In the genomic region with DNA sequence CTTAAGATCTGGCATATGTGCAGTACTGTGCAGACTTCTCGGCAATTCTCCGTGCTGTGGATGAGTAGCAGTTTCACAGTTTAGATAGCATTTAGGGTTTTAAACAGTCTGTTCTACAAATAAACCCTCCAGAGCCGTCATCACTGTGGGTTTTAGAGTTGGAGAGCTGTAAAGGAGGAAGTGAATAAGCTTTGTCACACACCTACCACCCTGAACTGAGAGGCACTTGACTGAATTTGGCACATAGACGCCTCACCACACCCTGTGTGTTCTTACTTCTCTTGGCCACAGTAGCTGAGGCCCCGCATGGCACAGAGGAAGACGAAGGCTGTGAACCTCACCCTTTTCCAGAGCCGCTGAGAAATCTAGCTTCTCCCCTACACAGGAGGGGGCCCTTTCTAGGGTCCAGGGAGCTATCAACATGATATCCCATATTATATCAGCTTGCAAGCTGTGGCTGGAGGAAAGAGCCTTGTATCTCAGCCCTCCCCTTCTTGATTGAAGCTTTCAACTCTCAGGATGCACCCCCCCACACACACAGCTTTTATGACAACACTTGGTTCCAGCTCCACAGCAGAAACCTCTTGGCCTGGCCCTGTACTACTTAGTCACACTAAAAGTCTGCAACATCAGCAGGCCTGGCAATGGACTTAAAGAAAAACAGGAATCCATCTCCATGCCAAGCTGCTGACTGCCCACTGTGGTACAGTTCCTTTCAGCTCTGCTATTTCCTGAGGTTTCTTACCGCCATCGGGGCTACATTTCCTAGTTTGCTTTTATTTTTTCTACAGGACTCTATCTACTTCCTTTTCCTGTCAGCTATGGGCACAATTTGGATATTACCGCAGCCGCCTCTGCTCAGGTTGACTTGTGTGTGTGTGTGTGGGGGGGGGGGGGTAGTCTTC, we compare ENCODE assay signal across 9 mouse cellular contexts. TPM values are rescaled to one million over a fixed set of nuclear protein-coding genes. Genes with fewer than 3 reads are reported as not detected.
A peak's percentile ranks its signal among the peaks of the same experiment; 100 is the strongest.
DNase-seq lines count a peak whose midpoint lies in the region; ATAC-seq and TF ChIP-seq lines count a peak whose summit lies in the region.
"Had no signal": no experiment of that assay in that cellular context is flagged by ENCODE, and none has a peak within 500 bp of the region (broad histone marks: within the 10 kb centered on the region; RNA-seq: fewer than 3 reads in every experiment).

No protein-coding gene starts in this region.

- WGBS in kidney, embryonic 16.5 days: 74% methylated on average over 11 of the region's 11 CpGs
- WGBS in lung, postnatal 0 days: 48% methylated on average over 11 of the region's 11 CpGs
- WGBS in hindbrain, embryonic 16.5 days: 80% methylated on average over 11 of the region's 11 CpGs
- 90% methylated on average over 11 of the region's 11 CpGs for WGBS in forebrain, embryonic 12.5 days

- no peaks in the 10 kb centered on the region for H3K4me1 ChIP-seq in kidney, embryonic 16.5 days (ENCODE audit: insufficient read depth, low read length)
- H3K4me1 ChIP-seq in bone marrow macrophage, adult 2 months (ENCODE audit: control insufficient read depth, insufficient read depth, low read length): peaks cover 21% of the 10 kb centered on the region
- no peaks in the 10 kb centered on the region for H3K4me1 ChIP-seq in lung, postnatal 0 days (ENCODE audit: insufficient read depth, low read depth, low read length)
- H3K4me1 ChIP-seq in hindbrain, embryonic 16.5 days (ENCODE audit: control insufficient read depth, insufficient read depth, low read depth, low read length): no peaks in the 10 kb centered on the region
- no peaks in the 10 kb centered on the region for H3K4me1 ChIP-seq in forebrain, embryonic 12.5 days
- H3K4me1 ChIP-seq: neural tube, embryonic 12.5 days had no signal

- TF ChIP-seq EP300 in lung, postnatal 0 days (IDR thresholded peaks at IDR 0.05): peak; percentile 13; the same call in 1 of the 2 replicates

- no peak for TF ChIP-seq POLR2A in bone marrow macrophage, adult 2 months (IDR thresholded peaks at IDR 0.05; ENCODE audit: borderline replicate concordance, low read depth, low read length)

- no peak overlapping the region for H3K4me2 ChIP-seq in kidney, embryonic 16.5 days (replicated peaks; ENCODE audit: low read depth, low read length)
- H3K4me2 ChIP-seq in lung, postnatal 0 days (replicated peaks; ENCODE audit: low read depth, low read length): 0 out of 2 replicates have a peak overlapping the region, but pooled peaks have one; percentile 23
- no peak overlapping the region for H3K4me2 ChIP-seq in hindbrain, embryonic 16.5 days (ENCODE audit: low read length)
- H3K4me2 ChIP-seq in forebrain, embryonic 12.5 days: no peak overlapping the region
- H3K4me2 ChIP-seq: neural tube, embryonic 12.5 days had no signal

- H3K9me3 ChIP-seq in kidney, embryonic 16.5 days (ENCODE audit: low read length): no peaks in the 10 kb centered on the region
- H3K9me3 ChIP-seq in lung, postnatal 0 days (ENCODE audit: low read length): no peaks in the 10 kb centered on the region
- H3K9me3 ChIP-seq in hindbrain, embryonic 16.5 days (ENCODE audit: control insufficient read depth, low read length): no peaks in the 10 kb centered on the region
- no peaks in the 10 kb centered on the region for H3K9me3 ChIP-seq in forebrain, embryonic 12.5 days
- H3K9me3 ChIP-seq: neural tube, embryonic 12.5 days had no signal

- ATAC-seq in kidney, embryonic 16.5 days (ENCODE audit: low FRiP score, low TSS enrichment): peak; percentile 35; the same call in 1 of the 2 replicates
- ATAC-seq in lung, postnatal 0 days: peak; percentile 92
- no peak for ATAC-seq in hindbrain, embryonic 16.5 days
- ATAC-seq in forebrain, embryonic 12.5 days (ENCODE audit: low FRiP score): no peak

- intact Hi-C loops in heart, postnatal 10 days (cut with DNase I): no loop called here

- no peak for TF ChIP-seq CTCF in bone marrow macrophage, adult 2 months (IDR thresholded peaks at IDR 0.05; ENCODE audit: low read depth, low read length)
- TF ChIP-seq CTCF in lung, postnatal 0 days (IDR thresholded peaks at IDR 0.05): no peak

- H3K27ac ChIP-seq in kidney, embryonic 16.5 days (ENCODE audit: low read length): peak overlapping the region; percentile 6; the same call in 1 of the 2 replicates
- peak overlapping the region; percentile 80 for H3K27ac ChIP-seq in bone marrow macrophage, adult 2 months (ENCODE audit: insufficient read depth, low read depth, low read length)
- peak overlapping the region; percentile 33 for H3K27ac ChIP-seq in lung, postnatal 0 days (ENCODE audit: low read length)
- H3K27ac ChIP-seq in hindbrain, embryonic 16.5 days (ENCODE audit: low read depth, low read length): no peak overlapping the region
- no peak overlapping the region for H3K27ac ChIP-seq in forebrain, embryonic 12.5 days
- H3K27ac ChIP-seq: neural tube, embryonic 12.5 days had no signal

- H3K4me3 ChIP-seq in kidney, embryonic 16.5 days (ENCODE audit: low read length): no peak overlapping the region
- H3K4me3 ChIP-seq in bone marrow macrophage, adult 2 months (ENCODE audit: insufficient read depth, low read length): peak overlapping the region; percentile 39
- no peak overlapping the region for H3K4me3 ChIP-seq in lung, postnatal 0 days (ENCODE audit: low read depth, low read length)
- H3K4me3 ChIP-seq in hindbrain, embryonic 16.5 days (ENCODE audit: low read length): no peak overlapping the region
- H3K4me3 ChIP-seq in forebrain, embryonic 12.5 days (replicated peaks): no peak overlapping the region
- H3K4me3 ChIP-seq: neural tube, embryonic 12.5 days had no signal

- DNase-seq in kidney, adult 9 months: no peak
- DNase-seq in heart, postnatal 10 days: peak; percentile 41 to 48
- peak; percentile 75 for DNase-seq in lung, postnatal 0 days (ENCODE audit: low spot score)
- DNase-seq in spleen, postnatal 36 days (ENCODE audit: low spot score in 2 of 2): peak; percentile 86

- no peaks in the 10 kb centered on the region for H3K27me3 ChIP-seq in kidney, embryonic 16.5 days (ENCODE audit: insufficient read depth, low read length)
- no peaks in the 10 kb centered on the region for H3K27me3 ChIP-seq in lung, postnatal 0 days (replicated peaks; ENCODE audit: insufficient read depth, low read length)
- H3K27me3 ChIP-seq in hindbrain, embryonic 16.5 days (replicated peaks; ENCODE audit: control insufficient read depth, insufficient read depth, low read length): no peaks in the 10 kb centered on the region
- H3K27me3 ChIP-seq in forebrain, embryonic 12.5 days: no peaks in the 10 kb centered on the region
- H3K27me3 ChIP-seq: neural tube, embryonic 12.5 days had no signal

- no peak overlapping the region for H3K9ac ChIP-seq in kidney, embryonic 16.5 days (replicated peaks; ENCODE audit: low read length)
- H3K9ac ChIP-seq in lung, postnatal 0 days (replicated peaks; ENCODE audit: low read depth): no peak overlapping the region
- H3K9ac ChIP-seq in hindbrain, embryonic 16.5 days (ENCODE audit: low read depth, low read length): no peak overlapping the region
- no peak overlapping the region for H3K9ac ChIP-seq in forebrain, embryonic 12.5 days
- H3K9ac ChIP-seq: neural tube, embryonic 12.5 days had no signal

- H3K36me3 ChIP-seq in kidney, embryonic 16.5 days (ENCODE audit: insufficient read depth, low read length): no peaks in the 10 kb centered on the region
- H3K36me3 ChIP-seq in lung, postnatal 0 days (ENCODE audit: insufficient read depth, low read length): no peaks in the 10 kb centered on the region
- H3K36me3 ChIP-seq in hindbrain, embryonic 16.5 days (ENCODE audit: control insufficient read depth, insufficient read depth, low read length): no peaks in the 10 kb centered on the region
- H3K36me3 ChIP-seq in forebrain, embryonic 12.5 days (replicated peaks): no peaks in the 10 kb centered on the region
- H3K36me3 ChIP-seq: neural tube, embryonic 12.5 days had no signal

RNA-seq across cellular contexts. Expression of a gene that starts 35.9 kb away (rescaled TPM):
- 6.5 and 8.4 TPM in 2 replicates for polyA plus RNA-seq in kidney, embryonic 16.5 days (2015; fragmentation: Nextera tagmentation; extraction: Ambion mirVana)
- polyA plus RNA-seq in bone marrow macrophage, adult 2 months (2012; ENCODE audit: insufficient read depth, insufficient read length, missing spikeins): 119 and 127 TPM in 2 replicates
- total RNA-seq in heart, postnatal 10 days (2021): 10 to 100 TPM; 25.7 to 28.1 TPM
- polyA plus RNA-seq in lung, postnatal 0 days (2015; fragmentation: Nextera tagmentation; extraction: Ambion mirVana): 6.6 and 6.9 TPM in 2 replicates
- polyA plus RNA-seq in hindbrain, embryonic 16.5 days (2015; fragmentation: Nextera tagmentation; extraction: Ambion mirVana): 4.1 and 4.2 TPM in 2 replicates
- 1.8 and 1.9 TPM in 2 replicates for polyA plus RNA-seq in forebrain, embryonic 12.5 days (2016; fragmentation: Nextera tagmentation; extraction: Ambion mirVana)

Comparison
In these comparisons a context has a peak if more than half of its experiments do, and no peak if none do; other contexts are left out.
1. ATAC-seq: peak in kidney, embryonic 16.5 days (single experiment) and lung, postnatal 0 days (single experiment); none in hindbrain, embryonic 16.5 days (single experiment) and forebrain, embryonic 12.5 days (single experiment).
2. H3K27ac ChIP-seq: peak in kidney, embryonic 16.5 days (single experiment), bone marrow macrophage, adult 2 months (single experiment) and lung, postnatal 0 days (single experiment); none in hindbrain, embryonic 16.5 days (single experiment) and forebrain, embryonic 12.5 days (single experiment).
3. RNA of a gene that starts 35.9 kb away (polyA plus RNA-seq): 119 to 127 TPM in bone marrow macrophage, adult 2 months; 6.6 to 6.9 TPM in lung, postnatal 0 days, 6.5 to 8.4 TPM in kidney, embryonic 16.5 days, 4.1 to 4.2 TPM in hindbrain, embryonic 16.5 days and 1.8 to 1.9 TPM in forebrain, embryonic 12.5 days; every median in the first group is over 10 times any median in the second.